Mouse (Mus musculus): ENCODE data around the gene Ppm1l.
A peak's percentile ranks its signal among the peaks of the same experiment; 100 is the strongest.

The Ppm1l gene

GRCm38 (mm10) chr3:69598261-69599165 lies 281.9 kb downstream of the Ppm1l start, which contains the start of gene B3galnt1:
Gene B3galnt1 (minus strand): TSS chr3:69598960.
- peak; percentile 55 for DNase-seq (ENCODE audit: low spot score)

- DNase-seq (ENCODE audit: low spot score): no peak
Measured at GRCm38 (mm10) chr3:69599166-69599500, 282.5 kb downstream of the Ppm1l start.

GRCm38 (mm10) chr3:69606923-69607322 lies 290.3 kb downstream of the Ppm1l start:
- DNase-seq (ENCODE audit: low spot score): no peak

GRCm38 (mm10) chr3:69607468-69607867 lies 290.8 kb downstream of the Ppm1l start:
- DNase-seq (ENCODE audit: low spot score): no peak

- DNase-seq (ENCODE audit: low spot score): no peak
Measured at GRCm38 (mm10) chr3:69607909-69608308, 291.2 kb downstream of the Ppm1l start.
